Mouse (Mus musculus): ENCODE data around the gene Eml5. TPM values are rescaled to one million over a fixed set of nuclear protein-coding genes. Genes with fewer than 3 reads are reported as not detected.

The Eml5 gene
- polyA plus RNA-seq, 1 experiment from 2014 or later = 1.8 TPM

DNA sequence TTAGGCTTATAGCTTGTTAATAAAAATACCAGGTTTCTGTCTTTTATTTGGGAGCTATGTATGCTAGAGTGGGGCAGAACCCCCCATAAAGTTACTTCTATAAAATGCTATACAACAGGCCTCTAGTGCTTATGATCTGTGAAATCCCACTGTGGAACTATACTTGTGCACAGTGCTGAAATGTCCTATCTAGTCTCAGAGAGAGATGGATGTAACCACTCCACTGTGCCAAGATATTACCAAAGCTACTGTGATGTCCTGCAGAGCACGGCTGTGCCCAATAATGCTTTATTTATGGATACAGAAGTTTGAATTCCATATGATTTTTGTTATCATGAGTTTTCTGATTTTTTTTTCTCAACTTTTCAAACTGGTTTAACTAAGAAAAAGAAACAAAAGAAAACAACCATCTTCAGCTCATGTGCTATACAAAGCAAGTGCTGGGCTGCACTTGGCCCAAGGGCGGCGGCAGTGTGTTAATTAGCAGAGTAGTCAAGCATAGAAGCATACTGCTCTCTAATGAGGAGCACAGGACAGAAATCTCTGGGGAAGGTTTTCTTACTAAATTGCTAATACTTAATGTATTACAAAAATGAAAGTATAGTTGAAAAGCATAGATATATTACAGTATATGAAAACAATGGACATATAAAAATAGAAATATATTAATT lies 97.1 kb downstream of the Eml5 start:
- no peak for DNase-seq (ENCODE audit: low spot score)

DNA sequence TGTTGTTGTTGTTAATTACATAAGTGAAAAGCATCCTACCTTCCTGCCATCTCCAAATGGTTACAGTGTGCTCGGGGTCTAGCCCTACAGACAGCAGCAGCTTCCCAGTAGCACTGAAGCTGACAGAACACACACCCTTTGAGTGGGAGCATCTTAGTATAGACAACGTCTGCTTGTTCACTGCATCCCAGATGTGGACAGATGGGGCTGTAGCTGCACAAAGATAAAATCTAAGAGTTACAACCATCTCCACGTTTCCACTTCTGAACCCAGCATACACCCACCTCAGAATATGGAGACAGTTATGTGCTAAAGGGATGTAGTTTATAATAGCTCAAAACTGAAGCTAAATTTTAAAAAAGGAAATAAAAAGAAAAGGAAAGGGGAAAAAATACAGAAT lies 99.0 kb downstream of the Eml5 start:
- H3K27ac ChIP-seq = no peak overlapping the region
- H3K27me3 ChIP-seq (ENCODE audit: low read depth, poor library complexity, severe bottlenecking) = no peaks in the 10 kb centered on the region
- peaks cover 8% of the 10 kb centered on the region; the same call in 1 of the 2 replicates for H3K36me3 ChIP-seq
- H3K4me1 ChIP-seq = no peaks in the 10 kb centered on the region
- 78% methylated on average over 3 of the region's 3 CpGs for WGBS
- DNase-seq (ENCODE audit: low spot score) = no peak
- H3K9me3 ChIP-seq (replicated peaks) = no peaks in the 10 kb centered on the region
- no peak overlapping the region for H3K4me3 ChIP-seq

More for the DNA sequence above, 97.1 kb downstream of the Eml5 start:
- H3K27ac ChIP-seq = no peak overlapping the region
- H3K9me3 ChIP-seq (replicated peaks) = no peaks in the 10 kb centered on the region
- H3K4me1 ChIP-seq = no peaks in the 10 kb centered on the region
- 0 out of 2 replicates have a peak, but pooled peaks cover 1% of the 10 kb centered on the region for H3K36me3 ChIP-seq
- no peak overlapping the region for H3K4me3 ChIP-seq
- H3K27me3 ChIP-seq (ENCODE audit: low read depth, poor library complexity, severe bottlenecking) = no peaks in the 10 kb centered on the region
- WGBS = 92% methylated on average over 3 of the region's 3 CpGs

DNA sequence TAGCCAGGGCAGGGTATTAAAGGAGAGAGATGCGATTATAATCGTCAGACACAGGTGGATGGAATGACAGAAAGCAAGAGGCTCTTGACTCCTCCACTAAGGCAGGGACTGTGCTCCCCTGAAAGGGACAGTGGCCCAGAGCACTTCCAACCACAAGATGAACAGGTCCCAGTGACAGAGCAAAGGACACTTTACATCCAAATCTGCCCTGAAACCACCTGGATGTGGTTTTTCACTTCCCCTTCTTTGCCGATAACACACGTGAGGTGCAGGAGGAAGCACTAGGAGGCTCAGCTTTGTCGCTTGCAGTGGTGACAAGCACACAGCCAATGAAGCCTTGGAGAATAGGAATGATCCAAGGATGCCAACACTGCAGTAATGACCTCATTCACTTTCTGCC lies 101.0 kb downstream of the Eml5 start:
- Histone ChIP-seq H3K27me3 (ENCODE audit: low read depth, poor library complexity, severe bottlenecking) (no peaks in the 10 kb centered on the region), H3K27ac (no peak overlapping the region), H3K9me3 (replicated peaks) (no peaks in the 10 kb centered on the region), H3K36me3 (peaks cover 16% of the 10 kb centered on the region), H3K4me3 (no peak overlapping the region), H3K4me1 (no peaks in the 10 kb centered on the region)
- WGBS = 77% methylated on average over 5 of the region's 5 CpGs
- no peak for DNase-seq (ENCODE audit: low spot score)

DNA sequence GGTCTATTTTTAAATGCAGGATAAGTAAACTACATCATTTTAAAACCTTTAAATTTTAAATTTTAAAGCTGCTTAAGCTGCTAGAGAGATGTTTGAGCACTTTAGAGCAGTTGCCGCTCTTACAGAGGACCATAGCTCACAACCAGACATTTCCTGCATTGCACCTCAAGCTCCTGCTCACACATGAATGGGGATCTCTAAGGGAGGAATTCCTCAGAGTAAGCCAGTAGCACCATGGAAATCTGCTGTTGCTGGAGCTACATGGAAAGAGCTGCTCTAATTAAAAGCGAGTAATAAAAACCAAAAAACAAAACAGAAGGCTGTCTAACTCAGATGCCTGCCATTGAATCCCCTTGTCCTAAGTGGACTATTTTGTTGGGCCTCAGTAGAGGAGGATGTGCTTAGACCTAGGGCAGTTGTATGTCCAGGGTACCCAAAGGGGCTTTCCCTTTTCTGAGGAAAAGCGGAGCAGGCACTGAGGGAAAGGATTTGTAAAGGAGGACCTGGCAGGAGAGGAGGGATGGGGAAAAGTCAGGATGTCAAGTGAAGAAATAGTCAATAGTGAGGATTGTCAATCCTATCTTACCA lies 105.5 kb downstream of the Eml5 start:
- Histone ChIP-seq H3K4me1 (no peaks in the 10 kb centered on the region), H3K4me3 (no peak overlapping the region), H3K9me3 (replicated peaks) (no peaks in the 10 kb centered on the region), H3K27me3 (ENCODE audit: low read depth, poor library complexity, severe bottlenecking) (no peaks in the 10 kb centered on the region), H3K27ac (no peak overlapping the region), H3K36me3 (peaks cover 59% of the 10 kb centered on the region)
- DNase-seq (ENCODE audit: low spot score) = no peak
- 92% methylated on average over 3 of the region's 3 CpGs for WGBS

DNA sequence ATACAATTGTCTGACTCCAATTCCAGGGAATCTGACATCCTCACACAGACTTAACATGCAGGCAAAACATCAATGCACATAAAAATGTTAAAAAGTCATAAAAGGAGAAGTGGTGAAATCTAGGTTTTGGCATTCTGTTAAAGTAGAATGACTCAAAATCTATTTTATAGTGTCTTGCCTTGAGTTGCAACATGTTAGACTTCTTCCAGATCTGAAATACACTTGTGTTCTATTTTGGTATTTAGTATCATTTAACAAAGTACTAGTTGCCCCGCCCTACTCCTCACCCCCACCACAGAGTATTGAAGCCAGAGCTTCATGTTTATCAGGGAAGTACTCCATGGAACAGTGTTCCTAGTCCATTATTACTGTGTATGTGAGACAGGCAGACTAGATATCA lies 117.0 kb downstream of the Eml5 start:
- WGBS = 91% methylated on average over 1 of the region's 1 CpGs
- H3K27me3 ChIP-seq (ENCODE audit: low read depth, poor library complexity, severe bottlenecking) = no peaks in the 10 kb centered on the region
- no peak overlapping the region for H3K27ac ChIP-seq
- DNase-seq (ENCODE audit: low spot score) = no peak
- H3K36me3 ChIP-seq = peaks cover 93% of the 10 kb centered on the region
- no peaks in the 10 kb centered on the region for H3K4me1 ChIP-seq
- no peaks in the 10 kb centered on the region for H3K9me3 ChIP-seq (replicated peaks)
- no peak overlapping the region for H3K4me3 ChIP-seq

DNA sequence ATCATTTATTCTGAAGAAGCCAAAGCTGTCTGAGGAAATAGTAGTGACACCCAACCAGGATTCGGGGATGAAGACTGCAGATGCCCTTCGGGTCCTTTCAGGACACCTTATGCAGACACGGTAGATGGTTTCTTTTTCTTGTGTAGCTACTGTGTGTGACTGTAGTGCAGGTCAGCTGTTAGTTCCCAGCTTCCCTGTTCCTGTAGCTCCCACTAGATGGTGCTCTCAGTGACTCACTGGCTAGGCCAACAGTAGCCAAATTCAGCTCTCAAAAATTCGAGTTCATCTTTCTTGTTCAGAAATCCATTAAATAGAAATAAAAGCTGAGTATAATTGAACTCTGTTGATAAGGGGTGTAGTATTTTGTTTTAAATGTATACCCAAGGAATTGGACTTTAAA lies 122.1 kb downstream of the Eml5 start:
- Histone ChIP-seq H3K4me3 (no peak overlapping the region), H3K27me3 (ENCODE audit: low read depth, poor library complexity, severe bottlenecking) (no peaks in the 10 kb centered on the region), H3K4me1 (no peaks in the 10 kb centered on the region), H3K36me3 (peaks cover 96% of the 10 kb centered on the region), H3K9me3 (replicated peaks) (no peaks in the 10 kb centered on the region), H3K27ac (no peak overlapping the region)
- DNase-seq (ENCODE audit: low spot score) = no peak
- 86% methylated on average over 4 of the region's 4 CpGs for WGBS

DNA sequence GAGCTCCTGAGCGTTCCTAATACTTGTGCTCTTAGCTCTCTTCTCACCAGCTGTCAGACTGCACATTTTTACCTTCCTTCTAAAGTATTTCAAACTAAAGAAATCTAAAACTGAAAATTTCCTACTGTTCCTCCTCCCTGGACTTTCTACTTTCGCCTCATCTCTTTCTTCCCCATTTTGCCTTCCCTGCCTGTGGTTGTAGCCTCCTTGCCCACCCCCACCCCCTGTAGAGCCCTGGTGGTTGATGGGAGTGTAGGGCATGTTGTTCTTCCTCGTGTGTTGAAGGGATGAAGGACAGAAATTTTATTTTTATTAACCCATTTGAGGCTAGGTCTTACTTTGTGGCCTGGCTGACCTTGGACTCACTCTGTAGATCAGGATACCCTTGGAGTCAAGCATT lies 123.8 kb downstream of the Eml5 start:
- H3K9me3 ChIP-seq (replicated peaks) = no peaks in the 10 kb centered on the region
- no peak overlapping the region for H3K27ac ChIP-seq
- H3K4me3 ChIP-seq = no peak overlapping the region
- H3K36me3 ChIP-seq = peaks cover 95% of the 10 kb centered on the region
- 88% methylated on average over 3 of the region's 3 CpGs for WGBS
- no peaks in the 10 kb centered on the region for H3K27me3 ChIP-seq (ENCODE audit: low read depth, poor library complexity, severe bottlenecking)
- no peaks in the 10 kb centered on the region for H3K4me1 ChIP-seq
- no peak for DNase-seq (ENCODE audit: low spot score)

DNA sequence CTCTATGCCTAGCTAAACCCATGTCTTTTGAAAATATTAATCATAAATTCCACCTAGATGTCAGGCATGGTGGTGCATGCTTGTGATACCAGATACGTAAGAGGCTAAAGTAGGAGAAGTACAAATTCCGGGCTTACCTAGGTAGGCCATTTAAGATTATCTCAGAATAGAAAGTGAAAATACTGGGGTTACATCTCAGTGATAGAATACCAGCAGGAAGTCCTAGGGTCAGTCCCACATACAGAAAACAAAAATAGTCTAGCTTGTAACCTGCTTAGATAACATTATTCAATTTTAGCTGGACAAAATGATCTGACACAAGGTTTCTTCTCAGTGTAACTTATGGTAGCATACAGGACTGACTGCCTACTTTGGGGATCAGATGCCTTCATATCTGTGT lies 135.0 kb downstream of the Eml5 start:
- H3K9me3 ChIP-seq (replicated peaks) = no peaks in the 10 kb centered on the region
- peaks cover 97% of the 10 kb centered on the region for H3K36me3 ChIP-seq
- 93% methylated on average over 2 of the region's 2 CpGs for WGBS
- no peaks in the 10 kb centered on the region for H3K27me3 ChIP-seq (ENCODE audit: low read depth, poor library complexity, severe bottlenecking)
- H3K27ac ChIP-seq = no peak overlapping the region
- H3K4me1 ChIP-seq = no peaks in the 10 kb centered on the region
- no peak for DNase-seq (ENCODE audit: low spot score)
- H3K4me3 ChIP-seq = no peak overlapping the region

DNA sequence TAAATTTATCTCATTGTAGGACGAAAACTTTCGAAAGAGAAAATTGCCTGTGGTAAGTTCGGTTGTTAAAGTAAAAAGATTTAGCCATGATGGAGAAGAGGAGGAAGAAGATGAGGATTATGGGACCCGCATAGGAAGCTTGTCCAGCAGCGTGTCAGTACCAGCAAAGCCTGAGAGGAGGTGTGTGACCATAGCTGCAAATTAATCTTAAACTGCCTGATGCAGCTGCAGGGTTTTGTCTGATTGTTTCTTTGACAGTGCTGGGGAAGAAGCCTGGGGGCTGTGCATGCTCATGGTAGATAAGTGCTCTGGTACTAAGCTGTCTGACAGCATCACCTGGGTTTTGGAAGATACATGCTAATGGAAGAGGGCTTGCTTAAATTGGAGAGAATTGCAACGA lies 141.6 kb downstream of the Eml5 start:
- Histone ChIP-seq H3K36me3 (peaks cover 96% of the 10 kb centered on the region), H3K4me1 (no peaks in the 10 kb centered on the region), H3K27me3 (ENCODE audit: low read depth, poor library complexity, severe bottlenecking) (no peaks in the 10 kb centered on the region), H3K4me3 (no peak overlapping the region), H3K27ac (no peak overlapping the region), H3K9me3 (replicated peaks) (no peaks in the 10 kb centered on the region)
- DNase-seq (ENCODE audit: low spot score) = no peak
- 93% methylated on average over 6 of the region's 6 CpGs for WGBS

DNA sequence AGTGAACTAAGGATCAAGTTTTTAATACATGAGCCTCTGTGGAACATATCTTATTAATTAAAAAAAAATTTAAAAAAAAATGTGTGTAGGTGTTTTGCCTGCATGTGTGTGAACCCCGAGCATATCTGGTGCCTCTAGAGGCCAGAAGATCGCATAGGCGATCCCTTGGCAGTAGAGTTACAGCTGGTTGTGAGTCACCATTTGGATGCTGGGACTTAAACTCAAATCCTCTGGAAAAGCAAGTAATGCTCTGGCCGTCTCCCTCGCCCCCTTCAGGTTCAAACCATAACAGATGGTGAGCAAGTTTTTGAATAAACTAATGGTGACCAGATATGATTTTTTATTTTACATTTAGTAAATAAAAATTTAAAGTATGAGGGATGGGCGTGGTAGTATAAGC lies 143.6 kb downstream of the Eml5 start:
- 93% methylated on average over 6 of the region's 6 CpGs for whole genome bisulfite sequencing

DNA sequence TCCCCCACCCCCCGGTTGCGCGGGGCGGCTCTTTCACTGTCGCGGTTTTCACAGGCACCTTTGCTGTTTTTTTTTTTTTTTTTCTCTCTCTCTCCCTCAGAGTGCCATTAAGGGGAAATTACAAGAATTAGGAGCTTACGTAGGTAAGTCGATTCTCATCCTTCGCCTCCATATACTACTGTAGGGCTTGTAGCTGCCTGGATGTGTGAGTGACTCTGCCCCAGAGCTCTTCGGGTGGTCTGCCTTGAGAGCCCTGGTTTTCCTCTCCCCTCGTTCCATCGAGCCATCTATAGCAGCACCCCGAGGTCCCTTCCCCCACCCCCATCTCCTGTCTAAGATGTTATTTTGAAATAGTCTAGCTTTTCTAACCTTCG lies 153.9 kb downstream of the Eml5 start:
- 3% methylated on average over 14 of the region's 14 CpGs for WGBS
- peak; percentile 47 for DNase-seq (ENCODE audit: low spot score)

More for the DNA sequence above, 143.6 kb downstream of the Eml5 start:
- no peaks in the 10 kb centered on the region for H3K4me1 ChIP-seq
- no peak for DNase-seq (ENCODE audit: low spot score)
- no peaks in the 10 kb centered on the region for H3K27me3 ChIP-seq (ENCODE audit: low read depth, poor library complexity, severe bottlenecking)
- H3K27ac ChIP-seq = no peak overlapping the region
- H3K9me3 ChIP-seq (replicated peaks) = no peaks in the 10 kb centered on the region
- no peak overlapping the region for H3K4me3 ChIP-seq
- peaks cover 97% of the 10 kb centered on the region for H3K36me3 ChIP-seq

DNA sequence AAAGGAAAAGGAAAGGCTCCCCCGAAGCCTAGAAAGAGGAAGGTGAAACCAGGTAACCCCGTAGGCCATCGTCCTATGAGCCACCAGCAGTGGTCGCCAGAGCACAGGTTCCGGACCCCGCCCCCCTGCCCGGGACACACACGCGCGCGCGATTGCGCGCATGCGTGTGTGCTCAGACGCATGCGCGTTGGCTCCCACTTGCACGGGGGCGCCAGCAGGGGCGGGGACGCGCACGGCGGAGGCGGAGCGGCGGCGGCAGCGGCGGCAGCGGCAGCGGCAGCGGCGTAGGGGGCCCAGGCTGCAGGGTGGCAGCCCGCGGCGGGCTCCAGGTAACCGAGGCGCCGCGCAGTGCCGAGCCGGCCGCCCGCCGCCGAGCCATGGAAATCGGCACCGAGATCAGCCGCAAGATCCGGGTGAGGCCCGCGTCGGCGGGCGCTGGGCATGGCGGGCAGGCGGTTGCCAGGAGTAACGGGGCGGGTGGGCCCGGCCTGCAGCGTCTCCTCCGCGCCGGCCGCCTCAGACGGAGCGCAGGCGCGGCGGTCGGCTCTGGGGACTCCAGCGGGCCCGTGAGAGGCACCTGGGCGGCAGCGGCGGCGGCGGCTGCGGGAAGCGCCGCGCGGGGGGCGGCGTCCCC lies 154.4 kb downstream of the Eml5 start, which contains the start of gene Zc3h14:
Gene Zc3h14 (plus strand): TSS at position 219 of the 634 bp plus-strand sequence.
- under 1% methylated on average over 87 of the region's 87 CpGs for WGBS
- H3K4me3 ChIP-seq = peak within 1 kb of the TSS; percentile 92
- H3K27ac ChIP-seq = peak within 1 kb of the TSS; percentile 97
- H3K4me1 ChIP-seq = peaks cover 10% of the 10 kb centered on the region
- peaks cover 19% of the 10 kb centered on the region for H3K36me3 ChIP-seq
- peak; percentile 97 for DNase-seq (ENCODE audit: low spot score)
- no peaks in the 10 kb centered on the region for H3K9me3 ChIP-seq (replicated peaks)
- H3K27me3 ChIP-seq (ENCODE audit: low read depth, poor library complexity, severe bottlenecking) = no peaks in the 10 kb centered on the region

More for the DNA sequence above, 153.9 kb downstream of the Eml5 start:
- Histone ChIP-seq H3K27me3 (ENCODE audit: low read depth, poor library complexity, severe bottlenecking) (no peaks in the 10 kb centered on the region), H3K27ac (peak overlapping the region; percentile 97), H3K4me3 (peak overlapping the region; percentile 92), H3K36me3 (peaks cover 20% of the 10 kb centered on the region), H3K9me3 (replicated peaks) (no peaks in the 10 kb centered on the region), H3K4me1 (peaks cover 10% of the 10 kb centered on the region)

DNA sequence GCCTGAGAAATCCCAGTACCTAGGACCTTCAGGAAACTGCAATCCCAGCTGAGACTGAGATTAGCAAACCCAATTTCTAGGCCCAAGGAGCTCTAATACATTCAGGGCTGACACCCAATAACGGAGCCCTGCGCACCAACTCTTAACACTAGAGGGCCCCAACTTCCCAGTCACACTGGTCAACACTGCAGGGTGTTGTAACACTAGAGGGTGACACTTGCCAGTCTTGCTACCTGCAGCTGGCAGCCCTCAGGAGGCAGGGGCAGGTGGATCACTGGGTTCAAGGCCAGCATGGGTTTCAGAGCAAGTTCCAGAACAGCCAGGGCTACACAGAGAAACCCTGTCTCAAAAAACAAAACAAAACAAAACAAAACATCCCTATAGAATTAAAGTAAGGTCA lies 155.2 kb downstream of the Eml5 start:
- Histone ChIP-seq H3K27me3 (ENCODE audit: low read depth, poor library complexity, severe bottlenecking) (no peaks in the 10 kb centered on the region), H3K4me3 (0 out of 2 replicates have a peak overlapping the region, but pooled peaks have one; percentile 92), H3K4me1 (peaks cover 10% of the 10 kb centered on the region), H3K9me3 (replicated peaks) (no peaks in the 10 kb centered on the region), H3K36me3 (peaks cover 12% of the 10 kb centered on the region), H3K27ac (no peak overlapping the region)
- 16% methylated on average over 2 of the region's 2 CpGs for WGBS
- peak; percentile 58 for DNase-seq (ENCODE audit: low spot score)

All from limb, embryonic 10.5 days (tissue).